Mouse (Mus musculus): Measurements from ENCODE around the gene Sun2.

DNA sequence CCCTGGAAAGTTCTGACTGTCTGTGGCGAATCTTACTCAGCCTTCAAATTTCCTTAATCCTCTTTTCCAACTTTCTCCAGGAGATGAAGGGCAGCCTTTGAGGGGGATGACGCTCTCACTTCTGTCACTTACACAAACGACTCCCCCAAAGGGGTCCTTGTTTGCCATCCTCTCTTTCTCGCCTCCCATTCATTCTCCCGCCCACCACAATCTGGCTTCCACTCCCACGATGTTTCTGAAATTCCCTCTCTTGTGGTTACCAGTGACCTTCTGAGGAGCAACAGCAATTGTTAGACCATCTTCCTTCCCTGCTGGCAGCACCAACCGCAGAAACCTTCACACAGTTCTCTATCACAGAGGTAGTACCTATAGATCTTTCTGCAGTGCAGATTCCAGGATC, 33.3 kb upstream of the Sun2 start:
- TF ChIP-seq CTCF (IDR thresholded peaks at IDR 0.05; ENCODE audit: control insufficient read depth, insufficient read depth, insufficient read length) (no peak), CEBPB (IDR thresholded peaks at IDR 0.05; ENCODE audit: low read depth) (no peak)
